Mouse (Mus musculus) limb, embryonic 12.5 days (tissue): Measurements from ENCODE around the gene Gm10644. TPM values are rescaled to one million over a fixed set of nuclear protein-coding genes. Genes with fewer than 3 reads are reported as not detected.

Experiments
- ATAC-seq: fragments of 200-750 bp; cut with Nextera tagmentation; 2 replicates; pipeline ENCODE4 v1.8.0; 2017; ENCODE audit warnings: low read depth, moderate TSS enrichment; ENCODE audit not compliant: insufficient number of reproducible peaks, insufficient read depth, low FRiP score, low TSS enrichment
- H3K27ac ChIP-seq: fragments of 300-500 bp; sonication (generic); 2 replicates; pipeline ENCODE4 v1.5.1; 2016; ENCODE audit warnings: mild to moderate bottlenecking, moderate library complexity
- H3K27me3 ChIP-seq: fragments of 300-500 bp; sonication (generic); 2 replicates; pipeline ENCODE4 v1.6.1; 2016; ENCODE audit warnings: mild to moderate bottlenecking, moderate library complexity
- H3K36me3 ChIP-seq: fragments of 300-500 bp; sonication (generic); 2 replicates; pipeline ENCODE4 v1.6.1; 2016; ENCODE audit warnings: mild to moderate bottlenecking, moderate library complexity
- H3K4me1 ChIP-seq: fragments of 300-500 bp; sonication (generic); replicated peaks from 2 replicates; pipeline ENCODE4 v1.6.1; 2016
- H3K4me2 ChIP-seq: fragments of 300-500 bp; sonication (generic); 2 replicates; pipeline ENCODE4 v1.6.1; 2016; ENCODE audit warnings: mild to moderate bottlenecking, moderate library complexity
- H3K4me3 ChIP-seq: fragments of 300-500 bp; sonication (generic); replicated peaks from 2 replicates; pipeline ENCODE4 v1.5.1; 2016; ENCODE audit warnings: mild to moderate bottlenecking
- H3K9ac ChIP-seq: fragments of 300-500 bp; sonication (generic); replicated peaks from 2 replicates; pipeline ENCODE4 v1.6.1; 2016; ENCODE audit warnings: mild to moderate bottlenecking, moderate library complexity
- H3K9me3 ChIP-seq: fragments of 300-500 bp; sonication (generic); 2 replicates; pipeline ENCODE4 v1.6.1; 2016; ENCODE audit warnings: mild to moderate bottlenecking, moderate library complexity
- WGBS: fragments of 180-500 bp; shearing (Covaris S2); methylation state at CpG from one replicate; pipeline ENCODE4 v1.1.7; 2016; 5-methylcytosine and 5-hydroxymethylcytosine counted together
- polyA plus RNA-seq: library from polyadenylated mRNA; unstranded; fragments of >200 nt; fragmentation: Nextera tagmentation; extraction: Ambion mirVana; gene quantifications from 2 replicates; pipeline ENCODE4 v1.2.1, GENCODE M21; 2016

The Gm10644 gene
- polyA plus RNA-seq, 1 experiment from 2014 or later: 0.40 TPM

DNA sequence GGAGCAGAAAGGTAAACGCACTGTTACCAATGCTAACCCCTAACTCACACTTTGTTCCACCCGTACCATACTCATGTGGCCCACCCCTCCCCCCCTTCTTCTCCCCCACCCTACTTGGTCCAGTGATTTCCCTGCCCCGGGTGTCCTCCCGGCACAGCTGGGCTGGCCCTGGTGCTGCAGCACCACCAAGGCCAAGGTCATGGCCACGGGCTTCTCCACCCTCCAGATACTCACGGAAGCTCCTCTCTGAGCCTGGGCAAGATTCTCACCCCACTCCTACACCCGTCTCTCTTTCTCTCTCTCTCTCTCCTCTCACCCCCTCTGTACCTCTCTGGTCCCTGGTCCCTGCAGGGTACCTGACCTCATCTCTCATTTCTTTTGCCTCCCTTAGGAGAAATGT, 28.7 kb downstream of the Gm10644 start:
- Histone ChIP-seq H3K4me1 (no peaks in the 10 kb centered on the region), H3K27ac (no peak overlapping the region), H3K4me3 (no peak overlapping the region), H3K9me3 (no peaks in the 10 kb centered on the region), H3K36me3 (peaks cover 98% of the 10 kb centered on the region), H3K4me2 (no peak overlapping the region), H3K27me3 (no peaks in the 10 kb centered on the region), H3K9ac (no peak overlapping the region)
- ATAC-seq: no peak
- 70% methylated on average over 7 of the region's 7 CpGs for WGBS

DNA sequence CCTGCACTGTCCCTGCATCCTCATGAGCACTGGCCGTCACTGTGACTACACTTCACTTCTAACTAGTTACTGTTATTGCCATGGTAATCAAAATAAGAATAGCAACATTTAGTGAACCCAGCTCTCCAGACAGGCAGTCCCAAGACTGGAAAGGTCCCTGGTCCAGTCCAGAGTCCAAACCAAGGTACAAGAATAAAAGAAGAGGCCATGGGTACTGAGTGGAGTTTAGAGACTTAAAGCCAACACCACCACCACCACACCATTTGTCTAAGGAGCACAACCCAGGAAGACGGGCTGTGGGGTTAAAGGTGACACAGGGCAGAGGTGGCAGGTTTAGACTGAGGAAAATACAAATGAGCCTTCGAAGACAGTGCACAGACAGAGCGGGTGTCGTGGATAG, 30.4 kb downstream of the Gm10644 start:
- H3K9ac ChIP-seq: no peak overlapping the region
- no peaks in the 10 kb centered on the region for H3K4me1 ChIP-seq
- no peak for ATAC-seq
- H3K4me3 ChIP-seq: no peak overlapping the region
- H3K27me3 ChIP-seq: no peaks in the 10 kb centered on the region
- 93% methylated on average over 5 of the region's 5 CpGs for WGBS
- no peaks in the 10 kb centered on the region for H3K9me3 ChIP-seq
- no peak overlapping the region for H3K4me2 ChIP-seq
- peaks cover 97% of the 10 kb centered on the region for H3K36me3 ChIP-seq
- no peak overlapping the region for H3K27ac ChIP-seq

DNA sequence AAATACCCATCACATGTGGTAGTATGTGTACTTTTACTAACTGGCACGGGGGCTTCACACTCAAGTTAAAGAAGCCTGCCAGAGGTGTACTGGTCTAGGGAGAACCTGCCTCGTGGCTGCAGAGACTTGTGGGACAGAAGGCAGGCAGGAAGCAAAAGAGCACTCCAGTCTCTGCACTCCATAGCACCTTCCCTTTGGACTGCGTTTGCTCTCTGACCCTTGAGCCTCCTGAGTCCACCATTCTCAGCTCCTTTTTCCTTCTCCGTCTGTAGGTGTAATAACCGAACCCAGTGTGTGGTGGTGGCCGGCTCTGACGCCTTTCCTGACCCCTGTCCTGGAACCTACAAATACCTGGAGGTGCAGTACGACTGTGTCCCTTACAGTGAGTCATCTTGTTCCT, 32.3 kb downstream of the Gm10644 start:
- Histone ChIP-seq H3K4me3 (no peak overlapping the region), H3K9ac (no peak overlapping the region), H3K4me1 (no peaks in the 10 kb centered on the region), H3K36me3 (peaks cover 96% of the 10 kb centered on the region), H3K4me2 (no peak overlapping the region), H3K27ac (no peak overlapping the region), H3K27me3 (no peaks in the 10 kb centered on the region), H3K9me3 (no peaks in the 10 kb centered on the region)
- no peak for ATAC-seq
- WGBS: 88% methylated on average over 8 of the region's 8 CpGs

DNA sequence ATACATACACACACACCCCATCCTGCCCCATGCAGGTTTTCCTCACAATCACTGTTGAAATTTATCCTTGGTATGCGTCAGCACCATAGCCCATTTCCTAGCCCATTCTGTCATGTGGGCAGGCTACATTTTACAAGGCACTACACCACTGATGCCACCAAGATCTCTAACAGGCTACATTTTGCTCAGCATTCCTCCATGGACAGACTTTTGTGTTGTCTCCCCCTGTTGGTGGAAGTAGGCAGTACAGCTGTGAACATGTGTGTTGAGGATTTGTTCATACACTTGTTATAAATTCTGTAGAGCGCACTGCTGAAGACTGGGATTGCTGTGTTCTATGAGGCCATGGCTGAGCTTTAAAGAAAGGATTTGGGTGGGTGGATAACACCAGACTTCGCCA, 33.4 kb downstream of the Gm10644 start:
- peaks cover 94% of the 10 kb centered on the region for H3K36me3 ChIP-seq
- ATAC-seq: no peak
- H3K4me3 ChIP-seq: no peak overlapping the region
- no peaks in the 10 kb centered on the region for H3K27me3 ChIP-seq
- H3K27ac ChIP-seq: no peak overlapping the region
- no peak overlapping the region for H3K4me2 ChIP-seq
- no peak overlapping the region for H3K9ac ChIP-seq
- H3K4me1 ChIP-seq: no peaks in the 10 kb centered on the region
- H3K9me3 ChIP-seq: no peaks in the 10 kb centered on the region
- WGBS: 68% methylated on average over 3 of the region's 3 CpGs

DNA sequence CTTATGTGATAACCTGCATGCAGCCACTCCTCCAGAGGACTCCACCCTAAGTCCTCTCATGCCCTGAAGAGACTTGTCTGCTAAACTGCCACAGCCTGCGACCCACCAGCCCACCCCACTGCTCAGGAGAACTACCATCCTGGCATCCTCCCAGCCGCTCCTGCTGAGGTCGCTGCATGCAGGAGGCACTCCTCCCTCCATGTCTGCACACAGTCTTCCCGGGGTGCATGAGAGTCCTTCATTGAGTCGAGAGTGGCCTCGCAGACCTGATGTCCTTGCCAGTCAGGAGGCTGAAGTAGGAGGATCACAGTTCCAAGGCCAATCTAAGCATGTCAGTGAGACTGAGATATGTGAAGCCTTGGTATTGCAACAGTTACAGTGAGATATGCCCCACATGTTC, 37.4 kb downstream of the Gm10644 start:
- Histone ChIP-seq H3K27ac (no peak overlapping the region), H3K36me3 (peaks cover 64% of the 10 kb centered on the region), H3K9ac (no peak overlapping the region), H3K27me3 (no peaks in the 10 kb centered on the region), H3K4me1 (peaks cover 11% of the 10 kb centered on the region), H3K9me3 (no peaks in the 10 kb centered on the region), H3K4me2 (no peak overlapping the region), H3K4me3 (no peak overlapping the region)
- WGBS: 84% methylated on average over 6 of the region's 6 CpGs
- ATAC-seq: no peak

DNA sequence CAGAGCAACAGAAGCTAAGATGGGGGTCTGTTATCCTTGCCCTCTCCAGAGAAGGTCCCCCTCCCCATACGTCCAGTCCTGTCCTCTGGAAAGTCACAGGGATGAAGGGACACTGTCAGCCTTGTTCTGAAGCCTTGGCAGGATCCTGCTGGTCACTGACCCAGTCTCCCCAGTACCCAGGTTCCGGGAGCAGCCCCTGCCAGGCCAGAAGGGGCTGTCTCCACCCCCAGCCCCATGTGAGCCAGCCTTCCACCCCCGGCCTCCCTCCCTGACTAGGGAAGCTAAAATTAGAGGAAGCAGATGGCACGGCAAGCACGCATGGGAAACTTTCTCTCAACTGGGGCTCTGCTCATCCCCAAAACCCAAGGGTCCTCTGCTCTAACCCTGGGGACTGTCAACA, 39.0 kb downstream of the Gm10644 start:
- WGBS: 82% methylated on average over 5 of the region's 5 CpGs
- Histone ChIP-seq H3K9ac (no peak overlapping the region), H3K27ac (no peak overlapping the region), H3K9me3 (no peaks in the 10 kb centered on the region), H3K4me2 (no peak overlapping the region), H3K4me1 (peaks cover 20% of the 10 kb centered on the region), H3K36me3 (peaks cover 51% of the 10 kb centered on the region), H3K27me3 (no peaks in the 10 kb centered on the region), H3K4me3 (no peak overlapping the region)
- ATAC-seq: no peak

DNA sequence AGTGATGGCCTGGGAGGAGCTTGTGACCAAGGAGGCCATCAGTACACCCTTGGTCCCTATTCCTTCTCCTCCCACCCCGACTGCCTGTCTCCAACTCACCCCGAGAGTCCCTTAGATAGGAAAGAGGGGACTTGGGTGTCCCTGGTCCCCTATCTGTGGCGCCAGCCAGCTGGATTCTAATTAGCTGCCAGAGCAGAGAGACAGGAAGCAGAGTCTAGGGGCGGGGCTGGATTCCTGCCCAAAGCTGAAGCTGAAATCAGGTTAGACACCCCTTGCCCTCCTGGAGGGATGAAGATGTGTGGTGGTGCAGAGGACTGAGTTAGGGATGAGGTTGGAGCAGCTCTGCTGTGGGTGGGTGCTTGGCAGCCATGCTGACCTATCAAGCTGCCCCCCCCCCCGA, 40.1 kb downstream of the Gm10644 start:
- no peak overlapping the region for H3K9ac ChIP-seq
- no peaks in the 10 kb centered on the region for H3K27me3 ChIP-seq
- peaks cover 41% of the 10 kb centered on the region for H3K36me3 ChIP-seq
- no peaks in the 10 kb centered on the region for H3K9me3 ChIP-seq
- no peak for ATAC-seq
- H3K4me2 ChIP-seq: no peak overlapping the region
- no peak overlapping the region for H3K4me3 ChIP-seq
- WGBS: 36% methylated on average over 5 of the region's 5 CpGs
- H3K4me1 ChIP-seq: peaks cover 20% of the 10 kb centered on the region
- H3K27ac ChIP-seq: no peak overlapping the region

DNA sequence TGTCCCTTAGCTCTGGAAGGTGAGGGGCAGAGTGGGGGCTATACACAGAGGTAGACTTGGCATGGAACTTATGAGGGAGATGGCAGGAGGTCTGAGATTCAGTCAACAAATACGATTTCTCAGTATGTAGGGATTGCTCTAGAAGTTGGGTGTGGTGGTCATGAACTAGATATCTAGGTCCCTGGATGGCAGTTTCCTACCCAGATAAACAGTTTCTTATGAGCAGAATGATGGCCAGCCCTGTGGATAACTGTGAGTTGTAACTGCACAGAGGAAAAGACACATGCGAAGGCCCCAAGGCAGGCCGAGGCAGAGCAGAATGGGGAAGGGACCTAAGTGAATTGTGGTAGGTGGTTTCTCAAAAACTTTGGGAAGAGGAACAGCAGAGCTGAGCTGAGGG, 40.8 kb downstream of the Gm10644 start:
- Histone ChIP-seq H3K9ac (no peak overlapping the region), H3K27ac (no peak overlapping the region), H3K36me3 (peaks cover 39% of the 10 kb centered on the region), H3K4me1 (peaks cover 20% of the 10 kb centered on the region), H3K4me2 (no peak overlapping the region), H3K27me3 (no peaks in the 10 kb centered on the region), H3K9me3 (no peaks in the 10 kb centered on the region), H3K4me3 (no peak overlapping the region)
- 89% methylated on average over 3 of the region's 3 CpGs for WGBS
- ATAC-seq: no peak

DNA sequence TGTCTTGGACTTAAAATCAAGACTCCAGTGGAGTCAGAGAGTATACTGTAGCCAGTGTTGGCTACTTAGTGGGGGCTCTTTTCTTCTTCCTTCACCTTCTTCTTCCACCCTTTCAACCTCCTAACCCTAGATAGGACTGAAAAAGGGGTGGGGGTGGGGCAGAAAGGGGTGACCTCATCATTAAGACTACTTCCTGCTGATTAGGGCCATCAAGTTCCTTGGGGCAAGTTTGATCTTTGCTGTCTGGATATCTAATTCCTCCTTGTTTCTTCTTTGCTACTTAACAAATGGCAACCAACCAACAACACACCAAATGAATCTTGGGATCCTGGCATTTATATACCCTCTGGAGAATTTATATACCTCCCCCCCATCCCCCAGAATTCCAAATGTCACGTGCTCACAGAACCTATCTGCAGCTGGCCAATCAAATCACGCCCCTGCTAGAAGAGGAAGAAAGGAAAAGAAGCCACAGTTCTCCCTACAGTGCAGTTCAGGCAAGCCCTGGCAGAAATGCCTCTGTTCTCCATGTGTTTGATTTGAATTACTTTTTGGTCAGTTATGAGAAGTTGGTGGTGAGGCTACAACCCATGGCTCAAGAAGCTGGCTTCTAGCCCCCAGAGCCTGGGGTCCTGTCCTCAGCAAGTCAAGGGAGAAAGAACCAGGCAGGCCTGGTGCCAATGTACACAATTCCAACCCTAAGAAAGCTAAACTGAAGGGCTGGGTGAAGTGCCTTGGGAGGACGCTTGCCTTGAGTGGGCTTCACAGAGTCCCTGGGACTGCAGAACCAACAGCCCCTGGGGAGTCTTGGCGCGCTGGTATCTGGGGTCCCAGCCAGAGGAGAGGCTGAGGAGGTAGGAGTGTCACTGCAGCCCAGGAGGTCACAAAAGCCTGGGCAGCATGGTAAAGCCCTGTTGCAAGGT, 42.9 kb downstream of the Gm10644 start:
- H3K4me3 ChIP-seq: no peak overlapping the region
- WGBS: 75% methylated on average over 5 of the region's 5 CpGs
- H3K9me3 ChIP-seq: no peaks in the 10 kb centered on the region
- peaks cover 29% of the 10 kb centered on the region for H3K36me3 ChIP-seq
- no peak overlapping the region for H3K9ac ChIP-seq
- no peak for ATAC-seq
- H3K27me3 ChIP-seq: no peaks in the 10 kb centered on the region
- peaks cover 20% of the 10 kb centered on the region for H3K4me1 ChIP-seq
- H3K4me2 ChIP-seq: no peak overlapping the region
- H3K27ac ChIP-seq: no peak overlapping the region

DNA sequence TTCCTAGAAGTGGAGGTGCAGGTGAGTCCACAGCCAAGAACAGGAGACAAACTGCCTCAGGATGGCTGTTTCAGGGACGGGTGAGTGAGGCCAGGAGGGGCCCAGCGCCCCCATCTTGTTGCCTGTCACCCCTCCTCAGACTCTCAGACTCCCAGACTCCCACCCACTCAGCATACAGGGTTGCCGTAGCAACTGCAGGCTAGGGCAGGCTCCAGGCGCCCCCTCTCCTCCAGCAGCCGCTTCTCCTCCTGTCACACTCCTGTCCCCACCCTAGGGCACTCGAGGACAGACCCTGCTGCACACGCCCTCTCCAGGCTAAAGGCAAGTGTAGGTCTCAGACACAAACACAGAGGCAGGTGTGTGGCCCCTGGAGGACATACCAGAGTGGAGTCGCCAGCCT, 45.7 kb downstream of the Gm10644 start:
- no peak for ATAC-seq
- H3K27me3 ChIP-seq: no peaks in the 10 kb centered on the region
- H3K36me3 ChIP-seq: peaks cover 40% of the 10 kb centered on the region
- no peak overlapping the region for H3K4me2 ChIP-seq
- H3K4me1 ChIP-seq: peaks cover 21% of the 10 kb centered on the region
- no peaks in the 10 kb centered on the region for H3K9me3 ChIP-seq
- H3K4me3 ChIP-seq: no peak overlapping the region
- no peak overlapping the region for H3K27ac ChIP-seq
- H3K9ac ChIP-seq: no peak overlapping the region
- 52% methylated on average over 8 of the region's 8 CpGs for WGBS

DNA sequence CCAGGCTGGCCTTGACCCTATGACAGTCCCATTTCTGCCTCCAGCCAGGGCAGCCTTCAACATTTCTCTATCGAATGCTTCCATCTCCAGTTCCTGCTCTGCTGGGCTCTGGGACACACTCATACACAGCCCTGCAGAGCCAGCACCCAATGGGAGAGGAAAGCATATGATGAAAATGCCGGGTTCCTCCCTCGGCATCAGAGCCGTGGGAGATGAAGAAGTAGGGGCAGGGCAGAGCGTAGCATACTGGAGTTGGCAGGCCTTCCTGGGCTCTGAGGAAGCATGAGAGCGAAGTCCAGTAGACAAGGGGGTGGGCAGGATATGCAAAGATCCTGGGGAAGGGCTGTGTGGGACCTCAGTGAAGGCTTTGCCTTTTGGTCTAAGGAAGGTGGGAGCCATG, 46.4 kb downstream of the Gm10644 start:
- Histone ChIP-seq H3K4me1 (peaks cover 28% of the 10 kb centered on the region), H3K4me2 (no peak overlapping the region), H3K9me3 (no peaks in the 10 kb centered on the region), H3K27me3 (no peaks in the 10 kb centered on the region), H3K27ac (no peak overlapping the region), H3K4me3 (no peak overlapping the region), H3K9ac (no peak overlapping the region), H3K36me3 (peaks cover 40% of the 10 kb centered on the region)
- 90% methylated on average over 6 of the region's 6 CpGs for WGBS
- no peak for ATAC-seq
